8 mouse cellular contexts compared by ENCODE assay signal in the genomic region with DNA sequence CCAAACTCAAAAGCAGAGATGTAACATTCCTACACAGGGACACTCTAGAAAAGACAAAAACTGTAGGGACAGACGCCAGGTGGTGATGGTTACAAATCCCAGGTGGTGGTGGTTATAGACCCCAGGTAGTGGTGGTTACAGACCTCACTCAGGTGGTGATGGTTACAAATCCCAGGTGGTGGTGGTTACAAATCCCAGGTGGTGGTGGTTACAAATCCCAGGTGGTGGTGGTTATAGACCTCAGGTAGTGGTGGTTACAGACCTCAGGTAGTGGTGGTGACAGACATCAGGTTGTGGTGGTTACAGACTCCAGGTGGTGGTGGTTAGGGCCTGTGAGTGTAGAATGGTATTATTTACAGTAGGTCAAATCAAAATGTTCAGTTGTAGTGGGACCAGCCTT. TPM values are rescaled to one million over a fixed set of nuclear protein-coding genes. Genes with fewer than 3 reads are reported as not detected.
A peak's percentile ranks its signal among the peaks of the same experiment; 100 is the strongest.
DNase-seq lines count a peak whose midpoint lies in the region; ATAC-seq lines count a peak whose summit lies in the region.

No protein-coding gene starts in this region.

- no peaks in the 10 kb centered on the region for H3K27me3 ChIP-seq in heart, embryonic 12.5 days (replicated peaks)
- no peaks in the 10 kb centered on the region for H3K27me3 ChIP-seq in midbrain, embryonic 15.5 days (replicated peaks)

- H3K27ac ChIP-seq in heart, embryonic 12.5 days (ENCODE audit: poor library complexity, severe bottlenecking): no peak overlapping the region
- H3K27ac ChIP-seq in midbrain, embryonic 15.5 days: no peak overlapping the region

- H3K4me1 ChIP-seq in heart, embryonic 12.5 days (replicated peaks): peaks cover 6% of the 10 kb centered on the region; the same call in 1 of the 2 replicates
- peaks cover 14% of the 10 kb centered on the region for H3K4me1 ChIP-seq in midbrain, embryonic 15.5 days

- H3K9me3 ChIP-seq in heart, embryonic 12.5 days (replicated peaks): no peaks in the 10 kb centered on the region
- H3K9me3 ChIP-seq in midbrain, embryonic 15.5 days: no peaks in the 10 kb centered on the region

- DNase-seq in heart, adult 8-10 months (ENCODE audit: low spot score): no peak
- peak; percentile 64 for DNase-seq in induced T-regulatory cell, adult 2 months (ENCODE audit: low read depth)
- no peak for DNase-seq in right cerebral cortex, postnatal 25 days
- DNase-seq in urinary bladder, adult 2 months (ENCODE audit: low spot score): no peak
- DNase-seq in urinary bladder, postnatal 14 days (ENCODE audit: low spot score): no peak

- peaks cover 13% of the 10 kb centered on the region for H3K36me3 ChIP-seq in heart, embryonic 12.5 days
- H3K36me3 ChIP-seq in midbrain, embryonic 15.5 days (replicated peaks): no peaks in the 10 kb centered on the region

- 85% methylated on average over 1 of the region's 1 CpGs for WGBS in heart, embryonic 12.5 days
- 90% methylated on average over 1 of the region's 1 CpGs for WGBS in midbrain, embryonic 15.5 days

- peak; percentile 97 for ATAC-seq in heart, embryonic 12.5 days (ENCODE audit: insufficient number of reproducible peaks, low FRiP score)
- peak; percentile 95 for ATAC-seq in common myeloid progenitor, adult 5-6 weeks (replicated peaks; ENCODE audit: low read depth, poor library complexity, severe bottlenecking)
- peak; percentile 95 for ATAC-seq in midbrain, embryonic 15.5 days (replicated peaks)

- no peak overlapping the region for H3K4me3 ChIP-seq in heart, embryonic 12.5 days
- H3K4me3 ChIP-seq in midbrain, embryonic 15.5 days: no peak overlapping the region

- no peak overlapping the region for H3K9ac ChIP-seq in heart, embryonic 12.5 days
- H3K9ac ChIP-seq in midbrain, embryonic 15.5 days: no peak overlapping the region

- H3K4me2 ChIP-seq in heart, embryonic 12.5 days: no peak overlapping the region
- no peak overlapping the region for H3K4me2 ChIP-seq in midbrain, embryonic 15.5 days

RNA-seq across cellular contexts. Expression of a gene that starts 5.5 kb away (rescaled TPM):
- 24.1 and 28.9 TPM in 2 replicates for polyA plus RNA-seq in heart, embryonic 12.5 days (2016; fragmentation: Nextera tagmentation; extraction: Ambion mirVana)
- total RNA-seq in heart, adult 8-10 months (2022): 10 to 100 TPM; 37.3 to 54.8 (median 47.6) TPM
- total RNA-seq in common myeloid progenitor, adult 5-6 weeks (2017): 17.3 and 23.2 TPM in 2 replicates
- polyA plus RNA-seq in midbrain, embryonic 15.5 days (2015; fragmentation: Nextera tagmentation; extraction: Ambion mirVana): 43.4 and 50.0 TPM in 2 replicates
- polyA plus RNA-seq in urinary bladder, adult 2 months (2012; rRNA removed): 44.6 and 48.0 TPM in 2 replicates
